Mouse (Mus musculus) hindbrain, embryonic 11.5 days (tissue): ENCODE data around the gene Rdh16. TPM values are rescaled to one million over a fixed set of nuclear protein-coding genes. Genes with fewer than 3 reads are reported as not detected.
"Not testable (repeated sequence)": the region's sequence is repeated elsewhere in the genome, so short reads cannot be mapped to it uniquely, and the experiment has no call there.

ENCODE experiments used
- ATAC-seq: fragments of 200-750 bp; cut with Nextera tagmentation; 2 replicates; pipeline ENCODE4 v1.8.0; 2017; ENCODE audit warnings: mild to moderate bottlenecking, moderate TSS enrichment, moderate library complexity; ENCODE audit not compliant: low FRiP score
- DNase-seq: peaks from one replicate; pipeline ENCODE4 v3.0.0-alpha.2; 2015; ENCODE audit warnings: low spot score
- H3K27ac ChIP-seq: fragments of 300-500 bp; sonication (generic); 2 replicates; pipeline ENCODE4 v1.5.1; 2014; ENCODE audit warnings: mild to moderate bottlenecking, low read depth, low read length
- H3K27me3 ChIP-seq: fragments of 300-500 bp; sonication (generic); 2 replicates; pipeline ENCODE4 v1.6.1; 2014; ENCODE audit warnings: mild to moderate bottlenecking, low read length, moderate library complexity, mixed read lengths; ENCODE audit not compliant: control insufficient read depth, insufficient read depth
- H3K36me3 ChIP-seq: fragments of 300-500 bp; sonication (generic); 2 replicates; pipeline ENCODE4 v1.6.1; 2014; ENCODE audit warnings: mild to moderate bottlenecking, low read length, moderate library complexity, mixed read lengths; ENCODE audit not compliant: control insufficient read depth, insufficient read depth
- H3K4me1 ChIP-seq: fragments of 300-500 bp; sonication (generic); replicated peaks from 2 replicates; pipeline ENCODE4 v1.6.1; 2014; ENCODE audit warnings: low read length, mixed read lengths; ENCODE audit not compliant: control insufficient read depth, insufficient read depth
- H3K4me2 ChIP-seq: fragments of 300-500 bp; sonication (generic); replicated peaks from 2 replicates; pipeline ENCODE4 v1.6.1; 2014; ENCODE audit warnings: mild to moderate bottlenecking, low read depth, low read length
- H3K4me3 ChIP-seq: fragments of 300-500 bp; sonication (generic); 2 replicates; pipeline ENCODE4 v1.5.1; 2014; ENCODE audit warnings: low read depth, low read length
- H3K9ac ChIP-seq: fragments of 300-500 bp; sonication (generic); 2 replicates; pipeline ENCODE4 v1.6.1; 2014; ENCODE audit warnings: low read depth, low read length
- H3K9me3 ChIP-seq: fragments of 300-500 bp; sonication (generic); 2 replicates; pipeline ENCODE4 v1.6.1; 2016; ENCODE audit warnings: low read length; ENCODE audit not compliant: control insufficient read depth
- WGBS: fragments of 180-500 bp; shearing (Covaris S2); extraction: QIAGEN DNeasy Blood & Tissue Kit; methylation state at CpG from one replicate; pipeline ENCODE4 v1.1.7; 2014; 5-methylcytosine and 5-hydroxymethylcytosine counted together
- polyA plus RNA-seq: library from polyadenylated mRNA; unstranded; fragments of >200 nt; fragmentation: Nextera tagmentation; extraction: Ambion mirVana; gene quantifications from 2 replicates; pipeline ENCODE4 v1.2.1, GENCODE M21; 2014

Rdh16 gene
- polyA plus RNA-seq, 1 experiment from 2014 or later, result not detected

GRCm38 (mm10) chr10:127766564-127766963 lies 34.4 kb upstream of the Rdh16 start:
- Histone ChIP-seq H3K9me3 (no peaks in the 10 kb centered on the region), H3K4me2 (no peak overlapping the region), H3K27me3 (no peaks in the 10 kb centered on the region), H3K36me3 (no peaks in the 10 kb centered on the region), H3K27ac (no peak overlapping the region), H3K9ac (no peak overlapping the region), H3K4me1 (no peaks in the 10 kb centered on the region), H3K4me3 (no peak overlapping the region)
- DNase-seq, result no peak
- 93% methylated on average over 1 of the region's 1 CpGs for WGBS
- ATAC-seq, result no peak

- 86% methylated on average over 2 of the region's 2 CpGs for WGBS
- no peaks in the 10 kb centered on the region for H3K36me3 ChIP-seq
- DNase-seq (no peak), ATAC-seq (no peak)
- no peak within 1 kb of the TSS for H3K4me2 ChIP-seq
- H3K9me3 ChIP-seq, result no peaks in the 10 kb centered on the region
- H3K27me3 ChIP-seq, result no peaks in the 10 kb centered on the region
- no peak within 1 kb of the TSS for H3K4me3 ChIP-seq
- no peaks in the 10 kb centered on the region for H3K4me1 ChIP-seq
- H3K27ac ChIP-seq, result no peak within 1 kb of the TSS
- no peak within 1 kb of the TSS for H3K9ac ChIP-seq
Observed at GRCm38 (mm10) chr10:127776011-127776410, 24.9 kb upstream of the Rdh16 start, which contains the start of gene Rdh9. TSS of gene Rdh9 (plus strand) at chr10:127776386.

- WGBS, result 97% methylated on average over 17 of the region's 17 CpGs
- not testable (repeated sequence) for ATAC-seq, H3K36me3 ChIP-seq, DNase-seq, H3K27me3 ChIP-seq, H3K4me2 ChIP-seq, H3K9ac ChIP-seq, H3K9me3 ChIP-seq, H3K27ac ChIP-seq, H3K4me3 ChIP-seq, H3K4me1 ChIP-seq
Observed at GRCm38 (mm10) chr10:127782321-127782720, 18.6 kb upstream of the Rdh16 start.

- not testable (repeated sequence) for H3K9me3 ChIP-seq, H3K4me3 ChIP-seq, H3K4me1 ChIP-seq, H3K4me2 ChIP-seq, H3K9ac ChIP-seq, H3K27ac ChIP-seq, ATAC-seq, H3K27me3 ChIP-seq, H3K36me3 ChIP-seq, DNase-seq
- WGBS, result 90% methylated on average over 1 of the region's 1 CpGs
Observed at GRCm38 (mm10) chr10:127785411-127785810, 15.5 kb upstream of the Rdh16 start.

GRCm38 (mm10) chr10:127799295-127799694 lies 1.7 kb upstream of the Rdh16 start:
- WGBS, result 76% methylated on average over 1 of the region's 1 CpGs
- no peaks in the 10 kb centered on the region for H3K9me3 ChIP-seq
- no peak overlapping the region for H3K4me2 ChIP-seq
- H3K9ac ChIP-seq, result no peak overlapping the region
- H3K27ac ChIP-seq, result no peak overlapping the region
- no peaks in the 10 kb centered on the region for H3K4me1 ChIP-seq
- DNase-seq (no peak), ATAC-seq (no peak)
- no peak overlapping the region for H3K4me3 ChIP-seq
- H3K36me3 ChIP-seq, result no peaks in the 10 kb centered on the region
- no peaks in the 10 kb centered on the region for H3K27me3 ChIP-seq

GRCm38 (mm10) chr10:127801612-127802011 lies 660 bp downstream of the Rdh16 start:
- Histone ChIP-seq H3K4me3 (no peak overlapping the region), H3K27ac (no peak overlapping the region), H3K36me3 (no peaks in the 10 kb centered on the region), H3K9ac (no peak overlapping the region), H3K4me2 (no peak overlapping the region), H3K4me1 (no peaks in the 10 kb centered on the region), H3K9me3 (no peaks in the 10 kb centered on the region), H3K27me3 (no peaks in the 10 kb centered on the region)
- DNase-seq, result no peak
- WGBS, result 89% methylated on average over 2 of the region's 2 CpGs
- ATAC-seq, result no peak

- DNase-seq (no peak), ATAC-seq (no peak)
- Histone ChIP-seq H3K27me3 (no peaks in the 10 kb centered on the region), H3K4me1 (no peaks in the 10 kb centered on the region), H3K4me2 (no peak overlapping the region), H3K36me3 (no peaks in the 10 kb centered on the region), H3K9ac (no peak overlapping the region), H3K27ac (no peak overlapping the region), H3K4me3 (no peak overlapping the region), H3K9me3 (no peaks in the 10 kb centered on the region)
- WGBS, result 82% methylated on average over 5 of the region's 5 CpGs
Observed at GRCm38 (mm10) chr10:127802236-127802635, 1.3 kb downstream of the Rdh16 start.

GRCm38 (mm10) chr10:127804416-127804815 lies 3.5 kb downstream of the Rdh16 start:
- H3K4me2 ChIP-seq, result no peak overlapping the region
- no peaks in the 10 kb centered on the region for H3K9me3 ChIP-seq
- H3K4me1 ChIP-seq, result no peaks in the 10 kb centered on the region
- H3K27ac ChIP-seq, result no peak overlapping the region
- no peak overlapping the region for H3K4me3 ChIP-seq
- H3K27me3 ChIP-seq, result no peaks in the 10 kb centered on the region
- ATAC-seq, result no peak
- 57% methylated on average over 7 of the region's 7 CpGs for WGBS
- no peaks in the 10 kb centered on the region for H3K36me3 ChIP-seq
- H3K9ac ChIP-seq, result no peak overlapping the region
- no peak for DNase-seq

- Histone ChIP-seq H3K27ac (no peak overlapping the region), H3K27me3 (no peaks in the 10 kb centered on the region), H3K4me2 (no peak overlapping the region), H3K9me3 (peaks cover 1% of the 10 kb centered on the region; the same call in 1 of the 2 replicates), H3K4me3 (no peak overlapping the region), H3K36me3 (no peaks in the 10 kb centered on the region), H3K4me1 (no peaks in the 10 kb centered on the region), H3K9ac (no peak overlapping the region)
- no peak for ATAC-seq
- DNase-seq, result no peak
Observed at GRCm38 (mm10) chr10:127815888-127816287, 14.9 kb downstream of the Rdh16 start.
